Mouse (Mus musculus): Measurements from ENCODE around the gene Tmem127.

GRCm38 (mm10) chr2:127307179-127307578 is 59.5 kb downstream of the Tmem127 start:
- TF ChIP-seq CTCF (IDR thresholded peaks at IDR 0.05; ENCODE audit: low read depth, low read length) (no peak), GATA2 (IDR thresholded peaks at IDR 0.05; ENCODE audit: borderline replicate concordance, low read depth, low read length) (no peak), GATA1 (IDR thresholded peaks at IDR 0.05; ENCODE audit: borderline replicate concordance, low read length) (no peak)
